Mouse (Mus musculus): Measurements from ENCODE around the gene Tbc1d5.

DNA sequence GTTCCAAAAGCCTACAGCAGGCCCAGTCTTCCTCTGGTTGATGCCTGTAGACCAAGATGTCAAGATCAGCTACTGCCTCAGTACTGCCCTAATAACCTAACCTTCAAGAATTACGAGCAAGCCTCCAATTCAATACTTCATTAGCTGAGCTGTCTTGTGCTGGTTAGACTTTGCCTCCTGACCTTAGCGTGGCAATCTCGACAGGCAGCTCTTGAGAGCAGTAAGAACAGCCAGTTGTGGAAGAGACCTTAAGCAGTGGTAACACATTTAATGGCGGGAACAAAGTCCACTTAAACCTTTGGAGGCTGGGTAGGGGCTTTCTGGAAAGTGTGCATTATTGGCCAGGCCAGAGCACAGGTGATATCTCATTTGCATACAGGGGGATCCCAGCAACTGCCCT, 34.2 kb downstream of the Tbc1d5 start:
- TF ChIP-seq GATA1 (IDR thresholded peaks at IDR 0.05; ENCODE audit: low read length) (no peak), TAL1 (IDR thresholded peaks at IDR 0.05; ENCODE audit: low read length) (no peak)

All from erythroblast, embryonic 14.5 days (primary cell).